ENCODE assay signal across 10 mouse cellular contexts in genomic region chr6:84225587-84225986, GRCm38 (mm10).
DNase-seq lines count a peak whose midpoint lies in the region; ATAC-seq lines count a peak whose summit lies in the region.
"Had no signal": no experiment of that assay in that cellular context is flagged by ENCODE, and none has a peak within 500 bp of the region (broad histone marks: within the 10 kb centered on the region; RNA-seq: fewer than 3 reads in every experiment).

No protein-coding gene starts in this region.

- peak; percentile 78 for ATAC-seq in heart, embryonic 16.5 days (replicated peaks; ENCODE audit: extremely low read depth, insufficient read depth, low FRiP score)
- ATAC-seq in erythroblast, adult 5-6 weeks (replicated peaks; ENCODE audit: low FRiP score, poor library complexity, severe bottlenecking), result no peak

- no peak overlapping the region for H3K4me2 ChIP-seq in heart, embryonic 16.5 days (ENCODE audit: low read depth, low read length)
- H3K4me2 ChIP-seq: neural tube, embryonic 13.5 days had no signal

- DNase-seq in 3134 (ENCODE audit: extremely low read depth, insufficient read length, low spot score) (peak; percentile 45), NIH3T3 (ENCODE audit: low read depth) (peak; percentile 82)
- DNase-seq in fat pad, adult 2 months (ENCODE audit: extremely low read depth, low read depth, low spot score), result peak; percentile 75
- DNase-seq in left cerebral cortex, postnatal 14 days (ENCODE audit: low spot score in 2 of 2), result peak; percentile 48 to 74
- DNase-seq in urinary bladder, postnatal 14 days (ENCODE audit: low spot score), result no peak
- no peak for DNase-seq in lung, postnatal 14 days

- H3K9me3 ChIP-seq in heart, embryonic 16.5 days (replicated peaks; ENCODE audit: control insufficient read depth, low read length), result no peaks in the 10 kb centered on the region
- H3K9me3 ChIP-seq: neural tube, embryonic 13.5 days had no signal

- peaks cover 18% of the 10 kb centered on the region for H3K4me1 ChIP-seq in heart, embryonic 16.5 days (ENCODE audit: control insufficient read depth, insufficient read depth, low read length)

- intact Hi-C loops in left cerebral cortex, postnatal 14 days (cut with DNase I), result no loop called here

- WGBS in heart, embryonic 16.5 days, result 38% methylated on average over 6 of the region's 6 CpGs

- H3K36me3 ChIP-seq in heart, embryonic 16.5 days (ENCODE audit: control insufficient read depth, insufficient read depth), result no peaks in the 10 kb centered on the region
- H3K36me3 ChIP-seq: neural tube, embryonic 13.5 days had no signal

- no peak overlapping the region for H3K4me3 ChIP-seq in heart, embryonic 16.5 days (ENCODE audit: low read length)
- H3K4me3 ChIP-seq: neural tube, embryonic 13.5 days had no signal

- peak overlapping the region; percentile 93 for H3K27ac ChIP-seq in heart, embryonic 16.5 days (ENCODE audit: low read length)
- H3K27ac ChIP-seq: kidney, postnatal 0 days; neural tube, embryonic 13.5 days had no signal

- H3K9ac ChIP-seq in heart, embryonic 16.5 days (ENCODE audit: low read length), result peak overlapping the region; percentile 50
- H3K9ac ChIP-seq: neural tube, embryonic 13.5 days had no signal

- H3K27me3 ChIP-seq in heart, embryonic 16.5 days (ENCODE audit: control insufficient read depth, insufficient read depth, low read length), result no peaks in the 10 kb centered on the region
- H3K27me3 ChIP-seq: neural tube, embryonic 13.5 days had no signal

Comparison
In these comparisons a context has a peak if more than half of its experiments do, and no peak if none do; other contexts are left out.
1. DNase-seq: peak in 3134 (single experiment), NIH3T3 (single experiment), fat pad, adult 2 months (single experiment) and left cerebral cortex, postnatal 14 days (2 of 2); none in urinary bladder, postnatal 14 days (single experiment) and lung, postnatal 14 days (single experiment).